Mouse (Mus musculus) CD4-positive naive resting alpha-beta T cell, adult 76 days (primary cell): Measurements from ENCODE around the gene Grxcr1. TPM values are rescaled to one million over a fixed set of nuclear protein-coding genes. Genes with fewer than 3 reads are reported as not detected.

Source experiments
- total RNA-seq: library from RNA; stranded (reverse); gene quantifications from one replicate; pipeline ENCODE4 v1.2.4, GENCODE M21; 2023

Grxcr1 gene
- not detected for total RNA-seq

DNA sequence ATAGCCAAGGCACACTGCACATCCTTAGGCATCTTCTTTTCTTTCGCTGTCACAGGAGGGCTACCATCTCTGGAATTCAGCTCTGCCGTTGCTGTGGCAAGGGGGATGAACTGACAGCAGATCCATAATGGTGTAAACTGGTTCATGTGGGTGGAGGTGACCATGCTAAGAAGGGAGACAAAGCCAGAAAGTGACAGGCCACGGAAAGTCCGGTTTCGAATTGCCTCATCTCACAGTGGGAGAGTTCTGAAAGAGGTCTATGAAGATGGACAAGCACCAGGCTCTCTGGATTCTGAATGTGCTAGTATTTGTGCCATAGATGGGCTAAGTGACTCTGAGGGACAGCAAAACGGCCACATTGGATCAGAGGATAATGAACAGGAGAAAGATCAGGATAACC lies at the start of gene Grxcr1:
Gene Grxcr1, plus strand, starts transcription at position 92 of the 400 bp plus-strand sequence.

Other genes starting within 250 kb of the Grxcr1 start
- 99.7 TPM for gene Atp8a1, start 184.4 kb upstream of the Grxcr1 start, total RNA-seq
- gene Gm5108, start 90.2 kb upstream of the Grxcr1 start, total RNA-seq: not detected
- not detected for gene Gm21905, start 85.4 kb upstream of the Grxcr1 start, total RNA-seq